Mouse (Mus musculus): Measurements from ENCODE around the gene Epha8. TPM values are rescaled to one million over a fixed set of nuclear protein-coding genes. Genes with fewer than 3 reads are reported as not detected.

The Epha8 gene
- total and polyA plus RNA-seq, 2 experiments from 2014 or later, result 14.2 to 59.3 TPM

- TF ChIP-seq CTCF (IDR thresholded peaks at IDR 0.05; ENCODE audit: low read depth), result no peak
- H3K4me1 ChIP-seq (ENCODE audit: insufficient read depth, low read length), result no peaks in the 10 kb centered on the region
- ATAC-seq (no peak), DNase-seq (ENCODE audit: low spot score) (no peak)
- no peaks in the 10 kb centered on the region for H3K36me3 ChIP-seq (ENCODE audit: insufficient read depth, low read length)
- H3K9me3 ChIP-seq (ENCODE audit: low read length), result no peaks in the 10 kb centered on the region
- no peaks in the 10 kb centered on the region for H3K27me3 ChIP-seq (ENCODE audit: insufficient read depth, low read length)
- H3K9ac ChIP-seq (replicated peaks; ENCODE audit: low read length), result no peak within 1 kb of the TSS
- H3K4me2 ChIP-seq (ENCODE audit: low read depth, low read length), result no peak within 1 kb of the TSS
- H3K4me3 ChIP-seq (ENCODE audit: low read length), result no peak within 1 kb of the TSS
- H3K27ac ChIP-seq, result no peak within 1 kb of the TSS
- 68% methylated on average over 7 of the region's 7 CpGs for WGBS
Observed at GRCm38 (mm10) chr4:136886101-136886500, 70.5 kb downstream of the Epha8 start, which contains the start of gene C1qb. Gene C1qb, minus strand, starts transcription at chr4:136886187.

Other genes with a start within 250 kb of the Epha8 start
- 136 and 150 TPM in 2 replicates for gene Ephb2, start 120.8 kb downstream of the Epha8 start, total RNA-seq (2014; rRNA removed)
- gene Ephb2, start 120.8 kb downstream of the Epha8 start, polyA plus RNA-seq (2015; fragmentation: Nextera tagmentation; extraction: Ambion mirVana), result 12.6 and 13.0 TPM in 2 replicates
- 65.5 and 72.0 TPM in 2 replicates for gene C1qb, start 70.6 kb downstream of the Epha8 start, total RNA-seq (2014; rRNA removed)
- gene C1qb, start 70.6 kb downstream of the Epha8 start, polyA plus RNA-seq (2015; fragmentation: Nextera tagmentation; extraction: Ambion mirVana), result 75.8 and 79.7 TPM in 2 replicates
- 71.8 and 90.1 TPM in 2 replicates for gene C1qc, start 63.8 kb downstream of the Epha8 start, total RNA-seq (2014; rRNA removed)
- 47.1 and 48.3 TPM in 2 replicates for gene C1qc, start 63.8 kb downstream of the Epha8 start, polyA plus RNA-seq (2015; fragmentation: Nextera tagmentation; extraction: Ambion mirVana)
- gene C1qa, start 58.0 kb downstream of the Epha8 start, total RNA-seq (2014; rRNA removed), result 49.6 and 55.4 TPM in 2 replicates
- 48.4 and 49.9 TPM in 2 replicates for gene C1qa, start 58.0 kb downstream of the Epha8 start, polyA plus RNA-seq (2015; fragmentation: Nextera tagmentation; extraction: Ambion mirVana)
- 8.2 and 9.1 TPM in 2 replicates for gene Zbtb40, start 92.0 kb upstream of the Epha8 start, total RNA-seq (2014; rRNA removed)
- gene Zbtb40, start 92.0 kb upstream of the Epha8 start, polyA plus RNA-seq (2015; fragmentation: Nextera tagmentation; extraction: Ambion mirVana), result 1.6 and 1.9 TPM in 2 replicates